Mouse (Mus musculus) Muller cell, postnatal 12 days (primary cell): ENCODE data around the gene Cpne6.

ENCODE experiments used
- DNase-seq: peaks from one replicate; pipeline ENCODE4 v3.0.0-alpha.2; 2015; ENCODE audit errors: inconsistent ontology term

Gene Cpne6

DNA sequence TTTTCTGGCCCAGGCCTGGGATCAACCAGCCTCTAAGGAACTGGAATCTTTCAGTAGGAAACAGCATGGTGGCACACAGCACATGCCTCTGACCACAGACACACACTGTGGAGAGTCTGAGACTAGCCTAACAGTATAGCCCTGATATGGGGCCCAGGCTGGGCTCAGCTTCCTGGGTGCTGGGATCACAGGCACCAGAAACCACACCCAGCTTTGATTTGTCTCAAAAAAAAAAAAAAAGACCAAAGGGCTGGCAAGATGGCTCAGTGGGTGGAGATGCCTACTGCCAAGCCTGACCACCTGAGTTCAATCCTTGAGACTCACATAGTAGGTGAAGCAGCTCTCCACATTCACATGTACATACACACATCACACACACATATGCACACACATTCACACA, 44.4 kb downstream of the Cpne6 start:
- DNase-seq = no peak

DNA sequence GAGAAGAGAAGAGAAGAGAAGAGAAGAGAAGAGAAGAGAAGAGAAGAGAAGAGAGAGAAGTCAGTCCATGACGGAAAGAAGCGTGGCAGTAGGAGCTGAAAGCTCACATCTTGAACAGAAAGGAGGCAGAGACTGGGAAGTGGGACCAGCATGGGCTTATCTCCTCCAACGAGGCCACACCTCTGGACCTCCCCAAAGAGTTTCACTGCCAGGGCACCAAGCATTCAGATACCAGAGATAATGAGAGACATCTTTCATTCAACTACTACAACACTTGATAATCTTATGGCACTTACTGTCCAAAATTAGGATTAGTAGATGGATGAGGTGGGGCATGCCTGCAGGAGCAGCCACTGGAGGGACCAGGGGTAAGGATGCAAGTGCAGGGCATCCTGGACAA, 45.5 kb downstream of the Cpne6 start:
- DNase-seq = no peak

DNA sequence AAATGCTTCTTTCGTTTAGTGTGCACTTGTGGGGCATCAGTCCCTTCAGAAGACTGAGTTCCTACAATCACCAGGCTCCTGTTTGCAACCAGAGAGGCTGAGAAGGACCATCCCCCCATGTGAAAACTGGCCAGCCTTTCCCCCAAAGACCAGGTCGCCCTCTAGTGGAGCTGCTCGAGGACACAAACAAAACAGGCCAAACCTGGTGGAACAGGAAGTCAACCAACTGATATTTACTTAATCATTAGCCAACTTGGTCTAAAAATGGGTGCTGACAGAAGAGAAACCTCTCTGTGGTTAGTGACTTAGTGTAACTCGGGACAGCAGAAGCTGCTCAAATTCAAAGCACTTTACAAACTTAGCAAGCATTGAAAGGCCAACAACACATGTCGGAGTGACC, 46.8 kb downstream of the Cpne6 start:
- peak; percentile 60 for DNase-seq

DNA sequence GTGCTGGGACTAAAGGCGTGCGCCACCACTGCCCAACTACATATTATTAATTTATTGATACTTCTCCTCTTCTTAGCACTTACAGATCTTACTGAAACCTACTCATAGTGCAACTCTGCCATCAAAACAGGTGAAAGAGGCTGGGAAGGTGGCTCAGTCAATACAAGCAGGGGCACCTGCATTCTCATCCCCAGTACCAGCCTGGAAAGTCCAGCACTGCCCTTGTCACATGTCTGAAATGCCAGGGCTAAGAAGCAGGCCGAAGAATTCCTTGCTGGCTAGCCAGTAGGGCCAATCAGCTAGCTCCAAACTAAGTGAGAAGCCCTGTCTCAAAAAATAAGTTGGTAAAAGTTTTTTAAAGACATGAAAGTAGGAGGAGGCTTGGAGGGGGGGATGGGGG, 47.3 kb downstream of the Cpne6 start:
- DNase-seq = no peak

DNA sequence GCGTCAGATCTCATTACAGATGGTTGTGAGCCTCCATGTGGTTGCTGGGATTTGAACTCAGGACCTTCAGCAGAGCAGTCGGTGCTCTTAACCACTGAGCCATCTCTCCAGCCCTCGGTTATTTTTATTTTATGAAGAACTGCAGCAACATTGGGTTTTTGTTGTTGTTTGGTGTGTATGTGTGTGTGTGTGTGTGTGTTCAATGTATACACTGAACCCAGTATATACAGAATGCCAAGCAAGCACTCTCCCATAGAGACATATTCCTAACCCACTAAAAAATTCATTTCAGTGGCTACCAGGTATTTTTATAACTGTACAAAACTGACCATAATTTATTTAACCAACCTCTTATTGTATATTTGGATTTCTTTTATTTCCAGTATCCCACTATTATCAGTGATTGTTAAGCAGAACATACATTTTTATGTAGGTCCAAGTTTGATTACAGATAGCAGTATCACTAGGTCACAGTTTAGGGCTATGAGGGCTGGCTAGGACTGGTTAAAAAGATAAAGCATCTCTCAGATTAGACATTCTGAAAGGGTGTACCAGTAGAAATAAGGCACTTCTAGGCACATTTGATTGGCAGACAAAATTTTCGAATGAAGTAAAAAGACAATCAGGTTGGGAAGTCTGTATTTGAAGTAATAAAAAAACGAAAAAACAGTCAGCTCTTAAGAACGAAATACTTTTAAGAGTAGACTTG, 48.6 kb downstream of the Cpne6 start:
- DNase-seq = no peak

DNA sequence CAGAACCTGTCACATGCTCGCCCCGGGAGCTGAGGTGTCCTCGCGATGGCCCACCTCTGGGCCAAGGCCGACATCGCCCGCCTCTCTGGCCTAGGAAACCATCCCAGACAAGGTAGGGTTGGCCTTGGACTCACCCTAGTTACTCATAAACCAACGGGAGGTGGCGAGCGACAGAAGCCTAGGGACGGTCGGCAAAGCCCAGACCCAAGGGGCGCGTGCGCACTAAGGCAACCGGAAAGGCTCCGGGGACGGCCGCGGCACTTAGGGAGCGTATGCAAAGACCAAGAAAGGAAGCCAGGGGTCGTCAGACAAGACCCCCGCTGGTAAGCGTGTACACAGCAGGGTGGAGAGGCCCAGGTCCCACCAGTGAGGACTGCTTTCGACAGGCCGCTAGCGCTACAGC, 49.6 kb downstream of the Cpne6 start, which contains the start of gene Dcaf11:
Dcaf11 (plus strand) TSS at position 208 of the 403 bp plus-strand sequence.
- DNase-seq = peak; percentile 96

DNA sequence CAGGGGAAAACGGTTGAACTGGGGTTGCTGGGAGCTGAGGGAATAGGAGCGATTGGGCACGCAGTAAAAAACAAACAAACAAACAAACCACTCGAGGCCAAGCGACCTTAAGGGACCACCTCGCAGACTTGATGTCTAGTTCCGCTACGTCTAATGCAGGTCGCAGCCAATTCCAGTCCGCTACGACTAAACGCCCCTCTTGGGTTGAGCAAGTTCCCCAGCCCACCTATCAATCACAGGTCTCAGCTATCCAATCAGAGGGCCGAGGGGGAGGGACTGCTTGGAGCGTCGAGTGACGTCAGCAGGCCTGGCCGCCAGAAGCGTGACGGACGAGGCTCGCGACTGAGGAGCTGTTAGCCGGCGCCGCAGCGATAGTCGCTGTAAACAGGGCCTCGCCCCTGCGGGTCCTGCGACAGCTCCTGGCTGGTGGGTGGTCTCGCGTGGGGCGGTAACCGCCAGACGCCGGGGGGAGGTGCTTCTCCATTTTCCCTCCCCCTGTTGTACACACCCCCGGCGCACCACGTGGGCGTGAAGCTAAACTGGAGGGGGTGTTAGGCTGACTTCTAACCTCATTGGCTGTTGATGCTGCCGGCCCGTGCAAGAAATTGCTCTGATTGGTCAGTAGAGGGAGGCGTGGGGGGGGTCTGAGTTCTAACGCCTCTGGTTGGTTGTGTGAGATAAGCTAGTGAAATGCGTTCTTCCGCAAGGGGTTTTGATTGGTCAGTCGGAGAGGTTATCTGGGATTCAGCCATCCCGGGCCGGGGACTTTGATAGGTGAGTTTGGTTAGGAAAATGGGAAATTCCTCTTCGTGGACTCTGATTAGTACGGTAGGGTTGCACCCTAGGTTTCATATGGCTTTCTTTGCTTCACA, 50.2 kb downstream of the Cpne6 start, which contains the start of gene A730061H03Rik:
A730061H03Rik (minus strand) TSS at position 205 of the 872 bp plus-strand sequence.
- peak; percentile 100 for DNase-seq

DNA sequence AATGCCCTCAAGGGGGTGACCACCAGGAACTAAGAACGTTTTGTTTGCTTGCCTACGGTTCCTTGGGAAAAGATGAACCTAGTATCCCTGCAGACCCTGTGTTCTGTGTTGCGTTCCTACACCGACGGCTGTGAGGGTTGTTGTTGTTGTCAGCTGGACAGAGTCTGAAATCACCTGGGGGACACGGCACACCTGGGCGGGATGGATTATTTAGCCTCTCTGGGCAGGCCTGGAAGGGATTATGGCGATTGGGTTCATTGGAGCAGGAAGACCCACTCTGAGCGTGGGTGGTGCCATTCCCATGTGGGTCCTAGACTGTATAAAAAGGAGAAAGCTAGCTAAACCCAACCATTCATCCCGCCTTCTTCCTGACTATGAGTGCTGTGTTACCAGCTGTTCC, 51.6 kb downstream of the Cpne6 start:
- DNase-seq = no peak

DNA sequence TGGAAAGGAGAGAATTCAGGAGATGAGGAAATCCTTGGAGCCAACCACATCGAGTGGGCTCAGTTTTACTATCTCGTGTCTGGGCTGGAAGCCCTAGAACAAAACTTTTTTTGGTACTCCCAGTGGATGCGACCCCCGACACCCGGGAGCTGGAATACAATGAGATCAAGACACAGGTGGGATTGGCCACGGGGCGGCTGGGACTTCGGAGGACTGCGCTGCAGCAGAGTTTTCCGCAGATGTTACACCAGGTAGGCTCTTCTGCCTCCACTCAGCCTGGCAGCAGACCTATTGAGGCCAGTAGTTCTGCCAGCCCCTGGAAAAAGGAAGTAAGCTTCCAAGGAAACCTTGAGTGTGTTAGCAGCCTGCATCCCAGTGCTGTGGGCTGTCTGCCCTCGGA, 53.0 kb downstream of the Cpne6 start:
- DNase-seq = no peak

DNA sequence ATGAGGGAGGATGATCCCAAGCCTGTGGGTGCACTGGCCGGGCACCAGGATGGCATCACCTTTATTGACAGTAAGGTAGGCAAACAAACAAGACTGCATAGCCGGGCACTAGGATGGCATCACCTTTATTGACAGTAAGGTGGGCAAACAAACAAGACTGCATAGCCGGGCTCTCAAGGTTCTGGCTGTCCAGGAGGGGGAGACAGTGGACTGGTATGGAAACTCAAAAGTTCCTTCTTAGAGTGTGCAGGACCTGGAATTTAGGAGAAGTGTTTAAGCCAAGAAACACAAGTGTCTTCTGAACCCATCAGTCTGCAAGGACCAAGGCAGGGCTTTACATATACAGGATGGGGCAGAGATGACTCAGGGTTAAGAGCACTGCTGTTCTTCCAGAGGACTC, 55.5 kb downstream of the Cpne6 start:
- no peak for DNase-seq
